Mouse (Mus musculus) heart, embryonic 16.5 days (tissue): ENCODE data around the gene Mtf1. TPM values are rescaled to one million over a fixed set of nuclear protein-coding genes. Genes with fewer than 3 reads are reported as not detected.

Experiments used
- ATAC-seq: fragments of 200-750 bp; cut with Nextera tagmentation; replicated peaks from 2 replicates; pipeline ENCODE4 v1.8.0; 2017; ENCODE audit warnings: moderate number of reproducible peaks; ENCODE audit not compliant: insufficient read depth, low FRiP score; ENCODE audit errors: extremely low read depth
- H3K27ac ChIP-seq: fragments of 300-500 bp; sonication (generic); 2 replicates; pipeline ENCODE4 v1.5.1; 2014; ENCODE audit warnings: mild to moderate bottlenecking, low read length, control low read depth, moderate library complexity
- H3K27me3 ChIP-seq: fragments of 300-500 bp; sonication (generic); 2 replicates; pipeline ENCODE4 v1.6.1; 2014; ENCODE audit warnings: low read length, mixed read lengths; ENCODE audit not compliant: control insufficient read depth, insufficient read depth
- H3K36me3 ChIP-seq: fragments of 300-500 bp; sonication (generic); 2 replicates; pipeline ENCODE4 v1.6.1; 2014; ENCODE audit not compliant: control insufficient read depth, insufficient read depth
- H3K4me1 ChIP-seq: fragments of 300-500 bp; sonication (generic); 2 replicates; pipeline ENCODE4 v1.6.1; 2014; ENCODE audit warnings: low read length, mixed read lengths; ENCODE audit not compliant: control insufficient read depth, insufficient read depth
- H3K4me2 ChIP-seq: fragments of 300-500 bp; sonication (generic); 2 replicates; pipeline ENCODE4 v1.6.1; 2014; ENCODE audit warnings: low read depth, mild to moderate bottlenecking, control low read depth, low read length
- H3K4me3 ChIP-seq: fragments of 300-500 bp; sonication (generic); 2 replicates; pipeline ENCODE4 v1.5.1; 2014; ENCODE audit warnings: mild to moderate bottlenecking, control low read depth, low read length
- H3K9ac ChIP-seq: fragments of 300-500 bp; sonication (generic); 2 replicates; pipeline ENCODE4 v1.6.1; 2014; ENCODE audit warnings: low read length, control low read depth
- H3K9me3 ChIP-seq: fragments of 300-500 bp; sonication (generic); replicated peaks from 2 replicates; pipeline ENCODE4 v1.6.1; 2016; ENCODE audit warnings: low read length; ENCODE audit not compliant: control insufficient read depth
- WGBS: fragments of 180-500 bp; shearing (Covaris S2); extraction: QIAGEN DNeasy Blood & Tissue Kit; methylation state at CpG from one replicate; pipeline ENCODE4 v1.1.7; 2014; 5-methylcytosine and 5-hydroxymethylcytosine counted together
- polyA plus RNA-seq: library from polyadenylated mRNA; unstranded; fragments of >200 nt; fragmentation: Nextera tagmentation; extraction: Ambion mirVana; gene quantifications from 2 replicates; pipeline ENCODE4 v1.2.1, GENCODE M21; 2015

Mtf1 gene
- polyA plus RNA-seq, 1 experiment from 2014 or later = 11.5 TPM

- peaks cover 13% of the 10 kb centered on the region for H3K36me3 ChIP-seq
- H3K4me3 ChIP-seq = no peak overlapping the region
- no peaks in the 10 kb centered on the region for H3K27me3 ChIP-seq
- H3K27ac ChIP-seq = no peak overlapping the region
- no peaks in the 10 kb centered on the region for H3K9me3 ChIP-seq
- ATAC-seq = no peak
- no peak overlapping the region for H3K4me2 ChIP-seq
- no peak overlapping the region for H3K9ac ChIP-seq
- WGBS = 92% methylated on average over 7 of the region's 7 CpGs
- no peaks in the 10 kb centered on the region for H3K4me1 ChIP-seq
These were observed 8.2 kb downstream of the Mtf1 start for GRCm38 (mm10) chr4:124810056-124810455.

- WGBS = 60% methylated on average over 9 of the region's 9 CpGs
- H3K27me3 ChIP-seq = no peaks in the 10 kb centered on the region
- peaks cover 2% of the 10 kb centered on the region for H3K36me3 ChIP-seq
- H3K27ac ChIP-seq = no peak overlapping the region
- no peak overlapping the region for H3K9ac ChIP-seq
- H3K9me3 ChIP-seq = no peaks in the 10 kb centered on the region
- ATAC-seq = no peak
- H3K4me3 ChIP-seq = no peak overlapping the region
- H3K4me1 ChIP-seq = no peaks in the 10 kb centered on the region
- H3K4me2 ChIP-seq = no peak overlapping the region
These were observed 9.6 kb downstream of the Mtf1 start for GRCm38 (mm10) chr4:124811347-124811975.

- Histone ChIP-seq H3K9me3 (no peaks in the 10 kb centered on the region), H3K4me1 (peaks cover 7% of the 10 kb centered on the region), H3K27ac (no peak overlapping the region), H3K36me3 (no peaks in the 10 kb centered on the region; the same call in 1 of the 2 replicates), H3K4me2 (no peak overlapping the region), H3K27me3 (no peaks in the 10 kb centered on the region), H3K9ac (no peak overlapping the region), H3K4me3 (no peak overlapping the region)
- ATAC-seq = no peak
- WGBS = 89% methylated on average over 11 of the region's 11 CpGs
These were observed 14.0 kb downstream of the Mtf1 start for GRCm38 (mm10) chr4:124815901-124816300.

GRCm38 (mm10) chr4:124817803-124818202 is 15.9 kb downstream of the Mtf1 start:
- peak; percentile 90 for ATAC-seq
- peaks cover 7% of the 10 kb centered on the region for H3K4me1 ChIP-seq
- no peaks in the 10 kb centered on the region for H3K9me3 ChIP-seq
- H3K27ac ChIP-seq = no peak overlapping the region
- peaks cover 5% of the 10 kb centered on the region for H3K36me3 ChIP-seq
- H3K27me3 ChIP-seq = no peaks in the 10 kb centered on the region
- peak overlapping the region; percentile 30; the same call in 1 of the 2 replicates for H3K4me2 ChIP-seq
- 0 out of 2 replicates have a peak overlapping the region, but pooled peaks have one; percentile 6 for H3K4me3 ChIP-seq
- peak overlapping the region; percentile 30; the same call in 1 of the 2 replicates for H3K9ac ChIP-seq
- 15% methylated on average over 6 of the region's 6 CpGs for WGBS

GRCm38 (mm10) chr4:124818832-124819231 is 16.9 kb downstream of the Mtf1 start:
- H3K27ac ChIP-seq = no peak overlapping the region
- H3K36me3 ChIP-seq = peaks cover 9% of the 10 kb centered on the region
- no peak overlapping the region for H3K9ac ChIP-seq
- WGBS = 91% methylated on average over 4 of the region's 4 CpGs
- no peak overlapping the region for H3K4me2 ChIP-seq
- no peak overlapping the region for H3K4me3 ChIP-seq
- H3K4me1 ChIP-seq = peaks cover 7% of the 10 kb centered on the region
- no peak for ATAC-seq
- H3K27me3 ChIP-seq = no peaks in the 10 kb centered on the region
- no peaks in the 10 kb centered on the region for H3K9me3 ChIP-seq

GRCm38 (mm10) chr4:124824967-124825366 is 23.1 kb downstream of the Mtf1 start:
- Histone ChIP-seq H3K4me1 (no peaks in the 10 kb centered on the region), H3K27ac (no peak overlapping the region), H3K4me2 (no peak overlapping the region), H3K9me3 (no peaks in the 10 kb centered on the region), H3K27me3 (no peaks in the 10 kb centered on the region), H3K9ac (no peak overlapping the region), H3K36me3 (peaks cover 22% of the 10 kb centered on the region), H3K4me3 (no peak overlapping the region)
- WGBS = 86% methylated on average over 6 of the region's 6 CpGs
- ATAC-seq = no peak

- H3K4me3 ChIP-seq = no peak overlapping the region
- ATAC-seq = no peak
- H3K27ac ChIP-seq = no peak overlapping the region
- no peaks in the 10 kb centered on the region for H3K9me3 ChIP-seq
- H3K4me1 ChIP-seq = no peaks in the 10 kb centered on the region
- no peak overlapping the region for H3K4me2 ChIP-seq
- no peaks in the 10 kb centered on the region for H3K27me3 ChIP-seq
- H3K36me3 ChIP-seq = peaks cover 22% of the 10 kb centered on the region
- no peak overlapping the region for H3K9ac ChIP-seq
- 94% methylated on average over 21 of the region's 21 CpGs for WGBS
These were observed 23.6 kb downstream of the Mtf1 start for GRCm38 (mm10) chr4:124825371-124825965.

GRCm38 (mm10) chr4:124829671-124830070 is 27.8 kb downstream of the Mtf1 start:
- no peak overlapping the region for H3K27ac ChIP-seq
- H3K27me3 ChIP-seq = no peaks in the 10 kb centered on the region
- no peaks in the 10 kb centered on the region for H3K4me1 ChIP-seq
- H3K9ac ChIP-seq = no peak overlapping the region
- H3K4me2 ChIP-seq = no peak overlapping the region
- H3K36me3 ChIP-seq = peaks cover 14% of the 10 kb centered on the region; the same call in 1 of the 2 replicates
- no peak for ATAC-seq
- H3K4me3 ChIP-seq = no peak overlapping the region
- no peaks in the 10 kb centered on the region for H3K9me3 ChIP-seq
- 66% methylated on average over 5 of the region's 5 CpGs for WGBS

- Histone ChIP-seq H3K27ac (no peak overlapping the region), H3K9me3 (no peaks in the 10 kb centered on the region), H3K9ac (no peak overlapping the region), H3K4me2 (no peak overlapping the region), H3K4me1 (no peaks in the 10 kb centered on the region), H3K36me3 (peaks cover 7% of the 10 kb centered on the region; the same call in 1 of the 2 replicates), H3K27me3 (no peaks in the 10 kb centered on the region), H3K4me3 (no peak overlapping the region)
- WGBS = 93% methylated on average over 10 of the region's 10 CpGs
- no peak for ATAC-seq
These were observed 30.9 kb downstream of the Mtf1 start for GRCm38 (mm10) chr4:124832796-124833195.
